Mouse (Mus musculus): ENCODE data around the gene Ccdc185.

The Ccdc185 gene

DNA sequence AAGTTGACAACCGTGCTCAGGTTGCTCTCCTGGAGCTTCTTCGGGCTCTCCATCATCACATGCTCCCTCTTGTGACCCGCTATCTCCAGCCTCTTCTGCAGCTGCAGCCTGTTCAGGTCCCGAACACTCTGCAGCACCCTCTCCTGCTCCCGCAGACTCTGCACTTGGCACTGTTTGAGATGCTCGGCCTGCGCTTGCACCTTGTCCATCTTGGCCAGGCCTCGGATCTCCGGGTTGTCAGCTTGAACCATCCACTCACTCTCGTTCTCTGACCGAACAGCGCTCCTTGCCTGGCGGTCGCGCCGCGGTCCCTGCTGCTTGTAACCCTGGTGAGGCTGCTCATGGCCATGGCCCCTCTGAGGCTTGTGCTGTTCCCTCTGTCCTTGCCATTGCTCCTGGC lies 1.1 kb downstream of the Ccdc185 start:
- no peak for DNase-seq (ENCODE audit: extremely low spot score, low spot score)

DNA sequence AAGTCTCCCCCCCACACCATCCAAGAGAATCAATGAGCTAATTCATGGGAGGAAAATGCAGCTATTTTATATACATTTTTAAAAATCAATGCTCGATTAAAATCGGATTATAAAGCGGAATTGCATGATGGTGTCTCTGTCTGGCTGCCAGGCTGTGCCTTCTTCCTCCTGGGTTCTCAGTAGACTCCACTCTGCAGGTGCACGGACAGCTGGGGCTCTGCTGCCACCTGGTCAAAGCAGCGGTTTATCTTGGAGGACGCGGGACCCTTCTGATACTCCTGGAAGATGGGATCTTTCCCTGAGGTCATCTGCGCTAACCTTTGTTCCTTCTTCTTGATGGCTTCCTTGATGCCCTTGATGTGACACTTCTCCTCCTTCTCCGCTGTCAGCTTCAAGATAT lies 1.9 kb downstream of the Ccdc185 start:
- DNase-seq (ENCODE audit: extremely low spot score, low spot score) = no peak

DNA sequence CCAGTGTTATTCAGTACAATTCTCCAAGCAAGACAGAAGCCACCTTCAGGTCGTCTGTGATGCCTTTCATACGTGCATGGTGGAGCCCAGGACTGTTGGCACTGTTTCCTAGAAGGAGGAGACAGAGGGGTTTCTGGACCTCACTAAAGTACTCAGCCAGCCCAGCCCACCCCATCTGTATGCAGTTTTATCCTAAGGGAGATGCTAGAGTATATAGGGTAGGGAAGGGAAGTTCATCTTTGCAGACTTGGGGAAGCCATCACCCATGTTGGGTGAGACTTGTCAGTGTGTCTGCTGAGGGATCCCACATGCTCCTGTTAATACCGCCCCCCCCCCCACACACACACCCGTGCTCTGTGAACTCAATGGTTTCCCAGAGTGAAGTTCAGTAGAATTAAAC lies 13.1 kb downstream of the Ccdc185 start:
- DNase-seq (ENCODE audit: extremely low spot score, low spot score) = no peak

DNA sequence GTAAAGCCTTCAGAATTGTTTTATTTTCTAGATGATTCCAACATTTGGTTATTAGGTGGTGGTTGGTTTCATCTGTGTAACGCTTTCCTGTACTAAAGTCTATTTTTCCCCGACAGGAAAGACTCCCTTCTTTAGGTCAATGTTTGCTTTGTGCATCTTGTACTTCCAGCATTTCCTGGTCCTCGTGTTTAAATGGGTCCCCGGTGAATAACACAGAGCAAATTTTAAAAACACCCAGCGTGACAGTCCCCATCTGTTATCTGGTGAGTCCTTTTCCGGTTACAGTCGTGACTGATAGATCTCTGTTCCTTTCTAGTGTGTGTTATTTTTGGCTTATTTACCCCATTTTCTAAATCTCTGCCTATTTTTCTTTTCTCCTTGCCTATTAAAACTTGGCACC lies 16.3 kb downstream of the Ccdc185 start:
- DNase-seq (ENCODE audit: extremely low spot score, low spot score) = no peak

DNA sequence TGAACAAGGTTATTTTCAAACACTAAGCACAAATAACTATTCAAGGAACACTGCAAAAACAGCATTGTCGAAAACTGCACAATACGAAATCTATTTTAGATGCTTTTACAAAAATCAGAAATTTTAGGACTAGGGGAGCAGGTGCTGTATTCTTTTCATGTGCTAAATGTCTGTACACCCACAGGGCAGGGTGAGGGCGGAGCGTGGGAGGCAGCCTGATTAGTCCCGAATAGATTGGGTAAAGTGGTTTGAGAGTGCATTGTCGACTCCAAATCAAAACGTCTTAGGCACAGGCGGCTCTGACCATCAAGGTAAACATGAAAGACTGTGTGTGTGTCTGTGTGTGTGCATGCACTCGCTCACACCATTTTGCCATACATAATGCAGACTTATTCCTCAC lies 20.0 kb downstream of the Ccdc185 start:
- DNase-seq (ENCODE audit: extremely low spot score, low spot score) = no peak

DNA sequence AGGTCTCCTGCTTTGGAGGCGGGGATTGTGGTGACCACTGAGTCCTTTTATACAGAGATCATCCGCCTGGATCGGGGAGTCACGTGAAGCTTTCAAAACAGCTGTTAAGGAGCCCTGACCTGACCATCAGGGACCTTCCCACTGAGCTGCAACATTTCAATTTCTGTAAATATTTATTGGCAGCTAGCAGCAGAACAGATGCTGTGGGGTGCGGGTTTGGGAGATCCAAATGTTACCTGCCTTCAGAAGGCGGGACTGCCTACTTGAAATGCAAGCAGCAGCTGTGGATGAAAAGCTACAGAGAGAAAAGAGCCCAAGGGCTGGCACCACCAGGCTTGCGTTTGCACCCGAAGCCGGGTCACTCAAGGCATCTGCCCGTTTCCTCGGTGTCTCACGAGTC lies 21.4 kb downstream of the Ccdc185 start:
- DNase-seq (ENCODE audit: extremely low spot score, low spot score) = no peak

DNA sequence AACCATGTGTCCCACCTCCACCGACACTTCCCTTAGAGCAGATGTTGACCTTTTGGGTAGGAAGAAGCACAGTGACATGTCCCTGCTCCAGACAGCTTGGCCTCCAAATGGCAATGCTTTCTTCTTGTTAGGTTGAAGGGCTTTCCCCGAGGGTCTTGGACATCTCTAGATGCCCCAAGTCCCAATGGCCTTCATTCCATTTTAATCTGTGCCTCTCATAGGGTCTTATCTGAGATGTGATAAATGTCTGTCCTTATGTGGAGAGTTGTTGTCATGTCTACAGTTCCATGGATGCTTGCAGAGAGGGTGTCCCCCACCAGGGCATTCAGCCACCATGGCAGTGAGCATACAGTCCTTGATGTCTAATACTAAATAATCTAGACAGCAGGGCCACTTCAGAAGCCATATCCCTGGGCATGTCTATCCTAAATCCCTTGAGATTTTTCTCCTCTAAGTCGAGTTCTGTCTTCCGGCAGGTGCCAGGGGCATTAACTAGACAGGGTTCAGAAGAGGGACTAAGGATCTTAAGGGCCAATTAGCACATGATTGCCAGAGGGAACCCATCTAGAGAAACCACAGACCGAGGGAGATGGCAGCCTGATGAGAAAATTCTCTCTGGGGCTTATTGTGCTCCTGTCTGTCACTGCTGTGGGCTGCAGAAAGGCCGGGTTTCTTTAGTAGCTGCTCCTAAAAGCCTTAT lies 34.6 kb downstream of the Ccdc185 start:
- no peak for DNase-seq (ENCODE audit: extremely low spot score, low spot score)

DNA sequence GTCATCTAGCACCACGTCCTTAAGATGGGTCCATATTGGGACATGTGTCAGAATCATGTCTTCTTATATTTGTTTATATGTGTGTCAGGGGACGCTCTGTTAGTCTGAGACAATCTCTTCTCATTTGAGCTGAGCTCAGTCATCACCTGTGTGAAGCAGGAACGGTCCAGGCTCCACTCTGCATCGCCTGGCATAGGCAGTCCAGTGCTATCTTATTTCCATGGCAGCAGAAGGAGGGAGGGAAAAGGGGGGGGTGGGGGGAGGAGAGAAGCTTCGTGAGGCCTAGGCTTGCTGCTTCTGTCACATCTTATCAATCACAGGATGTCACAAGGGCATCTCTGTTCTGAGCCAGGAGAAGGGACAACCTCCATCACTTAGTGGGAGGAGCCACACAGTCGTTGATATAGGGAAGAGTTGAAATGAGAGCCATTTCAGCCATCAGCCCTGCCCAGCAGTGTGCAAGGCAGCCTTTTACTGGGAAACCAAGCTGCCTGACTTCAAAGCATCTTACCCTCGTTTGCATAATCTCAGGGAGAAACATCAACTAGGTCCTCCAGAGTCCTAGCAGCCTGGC lies 37.5 kb downstream of the Ccdc185 start:
- DNase-seq (ENCODE audit: extremely low spot score, low spot score) = no peak

DNA sequence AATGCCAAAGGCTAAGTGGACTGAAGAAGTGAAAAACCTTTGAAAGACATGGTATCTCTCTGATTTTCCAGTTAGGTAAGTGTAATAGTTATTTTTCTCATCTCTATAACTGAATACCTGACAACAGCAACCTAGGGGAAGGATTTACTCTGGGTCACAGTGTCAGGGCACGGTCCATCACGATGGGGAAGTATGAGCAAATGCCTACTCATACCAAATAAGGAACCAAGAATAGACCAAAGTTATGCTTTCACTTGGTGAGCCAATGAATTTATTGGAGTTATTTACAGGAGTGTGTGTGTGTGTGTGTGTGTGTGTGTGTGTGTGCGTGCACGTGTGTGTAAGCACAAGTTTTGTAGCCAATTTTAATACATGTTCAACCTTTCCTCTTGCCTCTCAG lies 41.5 kb downstream of the Ccdc185 start:
- no peak for DNase-seq (ENCODE audit: extremely low spot score, low spot score)

DNA sequence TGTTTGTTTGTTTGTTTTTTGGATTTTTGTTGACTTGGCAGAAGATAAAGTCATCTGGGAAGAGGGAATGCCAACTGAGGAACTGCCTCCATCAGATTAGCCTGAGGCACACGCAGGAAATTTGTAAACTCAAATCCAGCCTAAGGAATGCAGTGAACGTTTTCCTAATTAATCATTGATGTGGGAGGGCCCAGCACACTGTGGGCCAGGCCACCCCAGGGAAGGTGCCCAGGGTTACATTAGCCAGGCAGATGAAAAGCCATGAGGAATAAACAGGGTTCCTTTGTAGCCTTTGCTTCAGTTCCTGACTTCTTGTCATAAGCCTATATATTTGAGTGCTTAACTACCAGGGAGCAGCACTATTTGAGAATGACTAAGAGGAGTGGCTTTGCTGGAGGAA lies 44.1 kb downstream of the Ccdc185 start:
- no peak for DNase-seq (ENCODE audit: extremely low spot score, low spot score)

DNA sequence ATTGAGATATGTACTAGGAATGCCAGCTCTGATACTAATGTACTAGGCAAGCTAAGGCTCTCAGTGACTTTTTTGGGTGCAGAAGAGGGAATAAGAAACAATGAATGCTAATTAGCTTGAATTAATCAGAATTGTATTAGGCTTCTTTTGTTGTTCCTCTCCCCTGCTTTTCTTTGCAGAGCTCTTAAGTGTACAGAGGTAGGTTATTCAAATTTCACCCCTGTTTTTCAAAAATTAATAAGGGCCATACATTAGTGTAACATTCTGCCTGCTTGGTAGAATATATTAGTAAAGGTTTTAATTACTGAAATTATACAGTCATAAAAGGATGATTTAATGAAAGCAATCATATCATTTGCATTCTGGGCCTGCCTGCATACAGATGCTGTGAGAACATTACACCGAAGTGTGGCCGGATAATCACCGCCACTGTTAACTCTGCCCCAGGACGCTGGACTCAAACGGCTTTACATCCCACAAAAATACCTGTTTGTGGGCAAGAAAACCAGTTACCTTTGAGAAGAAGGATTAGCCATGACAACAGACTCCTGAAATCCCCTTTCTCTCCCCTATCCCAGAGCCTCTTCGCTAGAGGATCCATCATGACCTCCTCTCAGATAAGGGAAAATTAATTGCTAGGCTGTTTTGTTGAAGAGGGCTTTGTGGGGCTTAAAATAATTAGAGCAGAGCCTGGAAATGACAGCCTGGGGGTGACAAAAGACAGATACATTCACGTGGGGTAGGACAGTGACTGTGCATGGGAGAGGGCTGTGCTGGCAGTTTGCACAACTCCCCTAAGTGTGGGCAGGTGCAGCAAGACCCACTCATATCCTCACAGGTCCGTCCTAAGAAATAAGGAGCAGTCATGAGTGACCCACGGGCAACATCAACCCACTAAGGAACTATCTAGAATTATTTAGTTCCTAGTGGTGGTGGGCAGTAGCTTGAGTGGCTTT lies 49.3 kb downstream of the Ccdc185 start:
- no peak for DNase-seq (ENCODE audit: extremely low spot score, low spot score)

Measured in neural tube, embryonic 10.5 days (tissue).